Mouse (Mus musculus): Measurements from ENCODE around the gene Nxph4.

Nxph4 gene

GRCm38 (mm10) chr10:127542720-127543119 is 8.4 kb upstream of the Nxph4 start:
- no peak for DNase-seq (ENCODE audit: low spot score in 2 of 2)

- DNase-seq (ENCODE audit: low spot score in 2 of 2), result no peak
Measured at GRCm38 (mm10) chr10:127542084-127542483, 7.7 kb upstream of the Nxph4 start.

GRCm38 (mm10) chr10:127541510-127541909 is 7.2 kb upstream of the Nxph4 start:
- DNase-seq (ENCODE audit: low spot score in 2 of 2), result no peak

- DNase-seq (ENCODE audit: low spot score in 2 of 2), result peak; percentile 80 to 88
Measured at GRCm38 (mm10) chr10:127537854-127538583, 3.7 kb upstream of the Nxph4 start.

GRCm38 (mm10) chr10:127536586-127537314 is 2.4 kb upstream of the Nxph4 start:
- peak in 1 of 2 experiments; percentile 52 for DNase-seq (ENCODE audit: low spot score in 2 of 2)

GRCm38 (mm10) chr10:127534929-127535384 is 598 bp upstream of the Nxph4 start:
- DNase-seq (ENCODE audit: low spot score in 2 of 2), result no peak

- no peak for DNase-seq (ENCODE audit: low spot score in 2 of 2)
Measured at GRCm38 (mm10) chr10:127531548-127531947, 2.8 kb downstream of the Nxph4 start.

- DNase-seq (ENCODE audit: low spot score in 2 of 2), result no peak
Measured at GRCm38 (mm10) chr10:127530945-127531344, 3.4 kb downstream of the Nxph4 start.

- DNase-seq (ENCODE audit: low spot score in 2 of 2), result no peak
Measured at GRCm38 (mm10) chr10:127527481-127527880, 6.9 kb downstream of the Nxph4 start.

- no peak for DNase-seq (ENCODE audit: low spot score in 2 of 2)
Measured at GRCm38 (mm10) chr10:127526681-127527080, 7.7 kb downstream of the Nxph4 start.

GRCm38 (mm10) chr10:127526048-127526447 is 8.3 kb downstream of the Nxph4 start:
- DNase-seq (ENCODE audit: low spot score in 2 of 2), result no peak

GRCm38 (mm10) chr10:127524646-127525255 is 9.6 kb downstream of the Nxph4 start:
- DNase-seq (ENCODE audit: low spot score in 2 of 2), result no peak

- DNase-seq (ENCODE audit: low spot score in 2 of 2), result peak; percentile 79 to 90
Measured at GRCm38 (mm10) chr10:127522088-127522581, 12.2 kb downstream of the Nxph4 start, which contains the start of gene Shmt2. Gene Shmt2, minus strand, starts transcription at chr10:127522444.

- DNase-seq (ENCODE audit: low spot score in 2 of 2), result no peak
Measured at GRCm38 (mm10) chr10:127521611-127522080, 12.7 kb downstream of the Nxph4 start.

GRCm38 (mm10) chr10:127520714-127521357 is 13.5 kb downstream of the Nxph4 start:
- no peak for DNase-seq (ENCODE audit: low spot score in 2 of 2)

- DNase-seq (ENCODE audit: low spot score in 2 of 2), result no peak
Measured at GRCm38 (mm10) chr10:127519903-127520713, 14.3 kb downstream of the Nxph4 start.

- DNase-seq (ENCODE audit: low spot score in 2 of 2), result no peak
Measured at GRCm38 (mm10) chr10:127519041-127519701, 15.2 kb downstream of the Nxph4 start.

GRCm38 (mm10) chr10:127517941-127518340 is 16.4 kb downstream of the Nxph4 start:
- DNase-seq (ENCODE audit: low spot score in 2 of 2), result no peak

- DNase-seq (ENCODE audit: low spot score in 2 of 2), result no peak
Measured at GRCm38 (mm10) chr10:127516576-127517260, 17.6 kb downstream of the Nxph4 start.

Data from frontal cortex, postnatal 36 days (tissue).